Mouse (Mus musculus): ENCODE results near the gene Satb2.
"Not testable (repeated sequence)": the region's sequence is repeated elsewhere in the genome, so short reads cannot be mapped to it uniquely, and the experiment has no call there.

Gene Satb2

DNA sequence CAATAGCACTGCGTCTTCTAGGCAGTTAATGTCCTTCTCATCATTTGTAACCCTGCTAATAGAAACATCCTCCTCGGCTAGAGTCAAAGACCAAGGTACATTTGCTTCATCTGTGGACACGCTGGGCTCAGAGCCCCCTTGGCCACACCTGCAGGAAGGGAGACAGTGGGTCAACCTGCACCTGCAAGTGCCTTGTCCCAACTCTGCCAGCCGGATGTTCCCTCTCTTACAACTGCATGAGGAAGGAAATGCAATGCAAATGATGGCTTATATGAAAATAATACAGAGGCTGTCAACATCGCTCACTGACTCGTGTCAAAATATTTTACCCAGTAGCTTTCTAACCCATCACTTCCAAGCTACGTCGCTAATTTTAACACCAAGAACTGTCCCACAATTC, 145.7 kb downstream of the Satb2 start:
- no peak for DNase-seq

DNA sequence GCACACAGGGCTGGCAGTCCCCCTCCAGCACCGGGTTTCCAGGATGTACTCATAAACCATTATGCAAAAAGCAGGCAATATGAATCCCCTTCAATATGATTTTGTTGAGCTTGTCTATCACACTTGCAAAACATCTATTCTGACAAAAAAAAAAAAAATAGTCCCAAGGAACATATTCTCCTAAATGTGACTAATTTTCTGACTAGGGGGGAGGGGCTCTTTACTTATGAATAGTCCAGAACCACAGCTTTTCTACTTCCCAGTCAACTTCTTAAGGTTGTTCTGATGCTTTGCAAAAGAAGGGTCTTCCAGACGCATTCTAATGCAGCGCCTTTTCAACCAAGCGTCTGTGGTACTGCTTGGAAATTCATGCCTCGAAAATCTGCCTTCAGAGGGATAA, 155.7 kb downstream of the Satb2 start:
- no peak for DNase-seq

DNA sequence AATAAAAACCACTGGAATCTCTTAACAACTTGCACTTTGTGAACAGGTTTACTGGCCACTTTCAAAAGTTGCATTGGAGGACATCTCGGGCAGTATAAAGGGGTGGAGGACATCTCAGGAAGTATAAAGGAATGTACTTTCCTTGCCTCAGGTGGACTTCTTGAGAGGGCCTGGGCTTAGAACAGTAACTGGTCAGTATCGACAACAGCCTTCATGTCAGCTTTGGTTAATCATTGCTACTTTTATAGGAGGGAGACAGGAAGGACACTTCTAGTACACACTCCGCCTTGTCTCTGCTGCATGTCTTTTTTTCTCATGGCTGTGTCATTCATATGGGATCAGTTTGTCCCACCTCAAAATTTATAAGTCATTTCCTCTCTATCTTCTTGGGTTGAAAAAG, 156.4 kb downstream of the Satb2 start:
- no peak for DNase-seq

DNA sequence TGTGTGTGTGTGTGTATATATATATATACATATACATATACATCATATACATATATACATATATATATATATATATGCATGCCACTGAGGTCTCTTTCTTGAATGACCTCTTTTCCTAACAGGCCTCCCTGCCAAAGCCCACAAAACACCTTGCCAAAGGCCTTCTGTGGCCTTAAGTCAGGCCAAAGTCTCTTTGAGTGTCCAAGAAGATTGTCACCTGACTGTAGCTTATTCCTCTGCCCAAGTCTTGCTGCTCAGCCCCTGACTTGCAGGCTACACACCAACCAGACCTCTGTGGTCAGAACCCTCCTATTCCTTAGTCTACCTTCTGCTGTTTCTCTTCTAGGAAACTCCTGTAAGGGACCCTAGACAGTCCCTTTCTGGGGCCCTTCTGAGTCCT, 164.9 kb downstream of the Satb2 start:
- DNase-seq = no peak

DNA sequence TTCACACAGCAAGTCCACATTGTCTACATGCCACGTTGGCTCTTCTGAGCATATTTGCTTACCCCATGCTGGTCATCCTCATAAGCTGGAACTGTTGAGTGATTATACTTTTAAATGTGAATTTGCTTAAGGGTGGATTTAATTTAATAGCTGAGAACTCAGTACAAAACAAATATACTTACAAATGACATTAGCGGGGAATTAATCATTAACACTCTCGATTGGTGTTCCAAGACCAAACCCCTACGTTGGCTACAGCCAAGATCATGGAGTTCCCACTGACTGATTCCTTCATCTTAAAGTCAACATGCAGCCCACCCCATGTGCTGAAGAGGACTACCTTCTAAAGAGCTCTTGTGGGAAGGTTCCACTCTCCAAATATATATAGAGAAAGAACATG, 165.5 kb downstream of the Satb2 start:
- no peak for DNase-seq

DNA sequence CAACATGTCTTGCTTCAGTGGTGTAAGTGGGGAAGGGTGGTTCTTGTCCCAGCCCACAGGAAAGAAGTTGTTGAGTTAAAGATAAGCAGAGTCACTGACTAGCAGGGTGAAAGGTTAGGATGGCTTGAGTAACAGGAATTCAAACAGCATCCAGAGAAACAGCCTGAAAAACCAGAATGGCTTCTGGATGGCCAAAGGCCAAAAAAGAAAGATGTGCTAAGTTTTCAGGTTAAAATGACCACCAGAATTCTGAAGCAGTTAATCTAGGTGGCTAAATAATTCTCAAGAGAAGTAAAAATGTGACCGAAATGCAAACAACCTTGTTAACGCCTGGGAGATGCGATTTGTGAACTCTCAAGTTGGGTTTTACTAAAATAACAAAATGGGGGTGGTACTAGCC, 167.0 kb downstream of the Satb2 start:
- no peak for DNase-seq

DNA sequence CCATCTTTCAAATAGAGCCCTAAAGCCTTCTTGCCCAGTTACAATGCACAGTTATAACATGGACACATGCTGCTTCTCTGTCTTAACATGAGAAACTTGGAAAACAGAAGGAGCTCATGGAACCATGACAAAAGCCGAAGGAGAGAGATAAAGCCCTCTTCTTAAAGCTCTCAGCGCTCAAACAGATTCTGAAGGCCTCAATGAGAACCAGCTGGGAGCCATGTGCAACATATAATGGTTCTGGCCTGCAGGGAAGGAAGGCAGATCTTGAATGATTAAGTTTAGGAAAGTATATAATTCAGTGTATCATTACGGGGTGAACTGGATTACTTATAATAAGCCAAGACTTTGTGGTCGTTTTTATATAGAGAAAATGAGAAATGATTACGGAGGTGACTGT, 172.4 kb downstream of the Satb2 start:
- no peak for DNase-seq

DNA sequence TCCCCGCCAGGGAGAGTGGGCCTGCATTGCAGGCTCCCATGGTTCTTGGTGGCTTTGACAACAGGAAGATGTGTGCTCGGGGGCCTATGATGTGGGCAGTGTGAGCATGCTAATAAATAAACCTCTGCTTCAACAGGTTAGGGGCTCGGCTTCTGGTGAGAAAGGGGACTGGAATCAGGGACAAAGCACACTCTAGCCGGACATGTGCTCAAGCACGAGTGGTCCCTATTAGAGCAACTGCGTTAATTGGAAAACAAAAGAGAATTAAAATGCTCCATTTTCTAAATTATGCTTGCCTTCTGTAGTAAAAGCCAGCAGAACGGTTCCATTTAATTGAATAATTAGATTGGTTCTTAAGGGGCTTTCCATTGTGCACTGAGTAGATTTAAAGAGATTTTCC, 177.8 kb downstream of the Satb2 start:
- DNase-seq = no peak

DNA sequence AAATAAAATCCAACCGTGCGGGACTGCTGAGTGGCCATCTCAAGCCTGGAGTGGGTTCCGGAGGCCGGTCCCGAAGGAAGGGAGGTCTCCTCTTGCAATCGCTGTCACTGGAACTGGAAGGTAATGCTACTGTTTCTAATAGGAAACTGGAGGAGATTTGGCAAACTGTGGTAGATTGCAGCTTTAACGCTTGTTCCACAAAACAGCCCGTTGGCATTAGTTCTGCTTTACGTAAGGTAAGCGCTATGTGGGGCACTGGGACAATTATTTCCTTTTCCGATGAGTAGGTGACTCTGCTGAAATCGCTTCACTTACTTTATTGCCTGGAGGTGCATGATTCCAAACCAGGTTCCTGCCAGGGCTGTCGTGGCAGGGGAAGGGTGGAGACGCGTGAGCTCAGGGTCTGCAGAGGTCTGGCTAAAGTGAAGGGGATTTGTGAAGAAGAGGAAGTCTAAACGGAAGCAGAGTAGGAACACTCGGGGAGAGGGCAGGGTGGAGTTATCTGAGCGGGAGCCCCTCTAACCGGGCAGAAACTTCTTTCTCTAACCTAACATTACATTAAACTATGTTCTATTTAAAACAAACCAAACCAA, 183.3 kb downstream of the Satb2 start:
- no peak for DNase-seq

DNA sequence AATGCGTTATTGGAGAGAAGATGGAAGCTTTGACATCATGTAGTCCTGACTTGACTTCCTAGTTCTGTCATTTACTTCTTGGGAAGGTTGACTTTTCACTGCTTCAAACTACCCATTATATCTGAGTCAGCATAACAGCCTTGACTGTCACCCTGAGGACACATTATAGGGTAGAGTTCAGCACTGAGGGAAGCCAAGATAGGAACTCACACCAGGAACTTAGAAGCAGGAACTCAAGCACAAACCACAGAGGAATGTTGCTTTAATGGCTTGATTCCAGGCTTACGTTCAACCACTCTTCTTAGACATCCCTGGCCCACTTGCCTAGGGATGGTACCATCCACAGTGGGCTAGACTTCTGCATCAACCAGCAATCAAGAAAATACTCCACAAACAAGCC, 188.8 kb downstream of the Satb2 start:
- DNase-seq = no peak

DNA sequence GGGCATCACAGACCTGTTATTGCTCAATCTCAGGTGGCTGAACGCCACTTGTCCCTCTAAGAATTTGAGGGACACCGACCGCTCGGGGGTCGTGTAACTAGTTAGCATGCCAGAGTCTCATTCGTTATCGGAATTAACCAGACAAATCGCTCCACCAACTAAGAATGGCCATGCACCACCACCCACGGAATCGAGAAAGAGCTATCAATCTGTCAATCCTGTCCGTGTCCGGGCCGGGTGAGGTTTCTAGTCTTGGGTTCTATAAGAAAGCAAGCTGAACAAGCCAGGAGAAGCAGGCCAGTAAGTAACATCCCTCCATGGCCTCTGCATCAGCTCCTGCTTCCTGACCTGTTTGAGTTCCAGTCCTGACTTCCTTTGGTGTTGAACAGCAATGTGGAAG, 196.3 kb downstream of the Satb2 start:
- not testable (repeated sequence) for DNase-seq

DNA sequence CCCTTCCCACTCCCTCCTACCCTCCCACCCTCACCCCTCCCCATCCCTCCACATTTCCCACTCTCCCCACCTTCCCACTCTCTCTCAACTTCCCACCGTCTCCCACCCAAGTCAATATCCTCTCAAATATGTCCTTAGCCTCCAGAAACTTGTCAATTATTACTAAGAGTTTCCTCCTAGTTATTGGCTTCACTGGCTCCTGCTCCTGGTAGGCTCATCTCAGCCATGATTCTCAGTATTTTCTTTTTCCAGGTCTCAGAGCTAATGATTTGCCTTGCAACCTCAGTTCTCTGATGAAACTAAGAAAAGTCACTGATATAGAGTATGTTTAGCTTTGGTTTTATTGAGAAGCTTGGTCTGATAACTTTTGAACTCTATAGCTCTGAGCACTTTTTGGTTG, 214.2 kb downstream of the Satb2 start:
- no peak for DNase-seq

DNA sequence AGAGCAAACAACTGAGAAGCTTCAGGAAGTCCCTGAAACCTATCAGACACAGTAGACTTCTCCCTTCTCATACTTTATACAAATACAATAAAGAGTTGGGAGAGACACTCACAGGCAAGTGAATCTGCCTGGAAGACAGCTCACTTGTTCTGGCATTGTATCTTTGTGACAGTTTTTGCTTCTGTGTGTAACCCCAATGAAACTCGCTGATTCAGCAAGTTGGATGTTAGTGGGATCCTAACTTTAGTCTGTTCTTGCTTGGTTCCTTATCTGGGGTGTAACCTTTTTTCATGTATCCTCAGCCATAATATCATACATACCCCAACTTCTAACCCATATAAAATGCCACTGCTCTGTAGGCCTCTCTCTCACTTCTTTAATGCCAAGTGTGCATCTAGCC, 216.9 kb downstream of the Satb2 start:
- no peak for DNase-seq

DNA sequence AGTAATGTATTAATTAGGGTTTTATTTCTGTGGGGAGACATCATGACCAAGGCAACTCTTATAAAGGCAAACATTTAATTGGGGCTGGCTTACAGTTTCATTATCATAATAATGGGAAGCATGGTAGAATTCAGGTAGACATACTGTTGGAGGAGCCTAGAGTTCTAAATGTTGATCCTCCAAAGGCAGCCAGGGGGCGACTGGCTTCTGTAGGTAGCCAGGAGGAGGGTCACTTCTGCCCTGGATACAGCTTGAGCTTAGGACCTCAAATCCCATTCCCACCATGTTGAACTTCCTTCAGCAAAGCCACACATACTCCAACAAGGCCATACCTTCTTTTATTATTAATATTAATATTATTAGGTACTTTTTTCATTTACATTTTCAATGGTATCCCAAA, 225.2 kb downstream of the Satb2 start:
- DNase-seq = no peak

DNA sequence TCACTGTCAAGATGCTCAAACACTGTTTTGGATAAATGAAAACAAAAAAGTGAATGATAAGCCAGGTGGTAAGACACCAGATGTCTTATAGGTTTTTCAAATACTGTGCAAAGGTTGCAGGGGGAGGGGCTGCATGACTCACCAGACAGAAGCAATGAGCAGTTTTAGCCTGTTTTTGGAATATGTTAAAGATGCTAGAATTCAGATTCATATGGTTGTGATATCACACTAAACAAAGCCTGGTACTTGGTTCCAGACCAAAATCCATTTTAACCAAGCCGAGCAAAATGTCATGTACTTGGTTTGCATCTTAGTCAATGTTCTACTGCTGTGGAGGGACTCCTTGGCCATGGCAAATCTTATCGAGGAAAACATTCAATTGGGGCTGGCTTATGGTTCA, 227.8 kb downstream of the Satb2 start:
- DNase-seq = no peak

DNA sequence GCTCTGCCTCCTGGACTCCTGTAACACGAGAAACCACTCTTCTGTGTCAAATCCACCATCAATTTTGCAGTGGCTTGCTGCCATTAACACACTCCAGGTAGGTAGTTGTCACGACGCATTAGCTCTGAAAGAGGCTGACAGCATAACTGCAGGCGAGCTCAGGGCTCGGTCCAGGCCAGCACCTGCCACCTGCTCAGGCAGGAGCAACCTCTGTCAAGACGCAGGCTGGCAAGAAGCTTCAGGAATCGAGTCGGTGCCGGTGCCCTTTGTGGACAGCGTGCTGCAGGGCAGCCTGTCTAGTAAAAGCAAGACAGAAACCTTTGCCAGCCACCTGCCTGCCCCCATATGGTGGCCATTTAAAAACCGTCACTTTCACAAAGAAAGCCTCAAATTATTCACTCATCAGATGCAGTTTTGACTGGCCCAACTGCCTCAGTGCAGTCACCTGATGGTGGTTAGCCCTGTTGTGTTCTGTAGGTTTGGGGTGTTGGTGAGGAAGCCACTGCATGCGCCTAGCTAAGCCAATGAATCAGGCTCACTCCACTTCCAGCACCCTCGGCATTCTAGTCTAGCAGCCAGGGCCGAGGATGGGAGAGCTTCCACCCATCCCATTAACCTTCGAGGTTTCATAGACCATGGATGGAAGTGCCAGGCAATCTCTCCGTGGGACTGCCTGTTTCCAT, 228.7 kb downstream of the Satb2 start:
- peak; percentile 49 to 57 for DNase-seq

DNA sequence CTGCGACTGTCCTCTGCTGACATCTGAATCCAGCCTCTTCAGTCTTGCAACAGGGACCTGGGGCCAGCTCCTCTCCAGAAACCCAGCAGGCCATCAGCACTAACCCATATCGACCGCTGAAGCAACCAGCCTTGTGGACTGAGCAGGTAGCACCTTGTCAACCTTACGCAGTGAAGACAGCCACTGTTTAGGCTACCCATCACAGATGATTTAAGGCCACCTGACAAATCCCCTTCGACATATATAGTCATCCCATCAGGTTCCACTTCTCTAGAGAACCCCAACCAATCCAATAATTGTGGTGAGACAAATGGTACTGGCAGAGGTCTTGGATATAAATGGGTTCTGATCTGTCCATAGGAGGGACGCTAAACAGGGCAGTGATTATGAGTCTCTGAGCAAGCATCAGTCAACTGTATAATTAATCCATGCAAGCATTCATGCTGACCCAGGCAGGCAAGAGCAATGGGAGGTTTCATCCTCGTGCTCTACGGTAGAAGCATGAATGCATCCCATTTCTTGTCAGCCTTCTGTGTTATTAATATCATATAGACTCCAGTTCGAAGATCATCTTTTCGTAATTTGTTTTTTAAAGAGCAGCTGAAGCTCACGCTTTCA, 229.5 kb downstream of the Satb2 start:
- DNase-seq = no peak

Measured in cerebellum, postnatal 36 days (tissue).